ENCODE assay signal across 8 mouse cellular contexts in the genomic region with DNA sequence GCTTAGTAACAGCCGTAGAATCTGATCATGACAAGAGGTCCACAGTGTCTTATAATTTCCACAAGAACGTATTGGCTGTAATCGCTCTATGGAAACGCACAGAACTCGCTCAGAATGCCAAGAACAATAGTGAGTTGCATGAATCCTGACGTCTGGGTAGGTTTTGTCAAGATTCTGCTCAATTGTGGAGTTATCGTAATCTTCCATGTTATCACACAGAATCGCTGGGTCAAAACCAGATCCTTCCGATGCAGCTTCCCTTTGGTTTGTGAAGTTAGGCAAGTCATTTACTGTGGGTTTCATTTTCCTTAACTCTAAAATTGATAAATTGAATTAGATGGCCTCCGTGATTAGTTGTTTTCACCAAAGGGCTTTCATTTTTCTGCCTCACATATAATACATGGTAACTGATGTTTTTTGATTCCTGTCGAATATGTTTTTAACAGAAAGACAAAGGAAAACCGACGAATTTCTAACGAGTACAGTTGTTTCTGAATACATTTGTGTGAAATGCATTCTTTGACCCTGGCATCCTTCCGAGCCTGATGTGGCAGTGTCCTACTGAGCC. TPM values are rescaled to one million over a fixed set of nuclear protein-coding genes. Genes with fewer than 3 reads are reported as not detected.
DNase-seq lines count a peak whose midpoint lies in the region; ATAC-seq lines count a peak whose summit lies in the region.

No protein-coding gene starts in this region.

- 46% methylated on average over 15 of the region's 15 CpGs for WGBS in forebrain, embryonic 13.5 days
- 54% methylated on average over 15 of the region's 15 CpGs for WGBS in limb, embryonic 11.5 days
- WGBS in neural tube, embryonic 13.5 days: 51% methylated on average over 15 of the region's 15 CpGs

- H3K9me3 ChIP-seq in forebrain, embryonic 13.5 days (replicated peaks): no peaks in the 10 kb centered on the region
- H3K9me3 ChIP-seq in limb, embryonic 11.5 days (ENCODE audit: control insufficient read depth, low read length): no peaks in the 10 kb centered on the region
- H3K9me3 ChIP-seq in neural tube, embryonic 13.5 days: no peaks in the 10 kb centered on the region

- H3K36me3 ChIP-seq in forebrain, embryonic 13.5 days (ENCODE audit: poor library complexity, severe bottlenecking): no peaks in the 10 kb centered on the region
- H3K36me3 ChIP-seq in limb, embryonic 11.5 days (ENCODE audit: control insufficient read depth, insufficient read depth, low read length): no peaks in the 10 kb centered on the region
- H3K36me3 ChIP-seq in neural tube, embryonic 13.5 days: no peaks in the 10 kb centered on the region

- no peak for ATAC-seq in forebrain, embryonic 13.5 days
- ATAC-seq in limb, embryonic 11.5 days (ENCODE audit: insufficient number of reproducible peaks, low FRiP score, low TSS enrichment, low read depth): no peak
- no peak for ATAC-seq in neural tube, embryonic 13.5 days (ENCODE audit: low read depth)

- peak overlapping the region; percentile 55 for H3K4me2 ChIP-seq in forebrain, embryonic 13.5 days
- peak overlapping the region; percentile 30; the same call in 1 of the 2 replicates for H3K4me2 ChIP-seq in limb, embryonic 11.5 days (ENCODE audit: low read depth, severe bottlenecking)
- H3K4me2 ChIP-seq in neural tube, embryonic 13.5 days: peak overlapping the region; percentile 63

- peaks cover 16% of the 10 kb centered on the region for H3K4me1 ChIP-seq in forebrain, embryonic 13.5 days
- no peaks in the 10 kb centered on the region for H3K4me1 ChIP-seq in limb, embryonic 11.5 days (ENCODE audit: control insufficient read depth, insufficient read depth, low read length)
- H3K4me1 ChIP-seq in neural tube, embryonic 13.5 days (replicated peaks): peaks cover 12% of the 10 kb centered on the region

- peak; percentile 29 for DNase-seq in kidney, adult 9 months
- no peak for DNase-seq in kidney, adult 11 months
- peak; percentile 2 for DNase-seq in NIH3T3 (ENCODE audit: low read depth)
- DNase-seq in limb, embryonic 11.5 days (ENCODE audit: low spot score): peak; percentile 22
- no peak for DNase-seq in adrenal gland, adult 2 months
- no peak for DNase-seq in right cerebral cortex, postnatal 14 days

- no peak overlapping the region for H3K27ac ChIP-seq in forebrain, embryonic 13.5 days
- no peak overlapping the region for H3K27ac ChIP-seq in limb, embryonic 11.5 days (replicated peaks; ENCODE audit: low read depth, low read length)
- H3K27ac ChIP-seq in neural tube, embryonic 13.5 days (replicated peaks): peak overlapping the region; percentile 68

- H3K4me3 ChIP-seq in forebrain, embryonic 13.5 days: peak overlapping the region; percentile 87
- peak overlapping the region; percentile 85 for H3K4me3 ChIP-seq in limb, embryonic 11.5 days (ENCODE audit: low read depth, low read length)
- H3K4me3 ChIP-seq in neural tube, embryonic 13.5 days: peak overlapping the region; percentile 89

- peak overlapping the region; percentile 50 for H3K9ac ChIP-seq in forebrain, embryonic 13.5 days
- H3K9ac ChIP-seq in limb, embryonic 11.5 days (ENCODE audit: low read length): peak overlapping the region; percentile 54
- H3K9ac ChIP-seq in neural tube, embryonic 13.5 days: peak overlapping the region; percentile 87

- H3K27me3 ChIP-seq in forebrain, embryonic 13.5 days: no peaks in the 10 kb centered on the region
- no peaks in the 10 kb centered on the region for H3K27me3 ChIP-seq in limb, embryonic 11.5 days (ENCODE audit: control insufficient read depth, insufficient read depth, low read length)
- H3K27me3 ChIP-seq in neural tube, embryonic 13.5 days: no peaks in the 10 kb centered on the region

RNA-seq across cellular contexts. Expression of a gene that starts 0.5 kb away (rescaled TPM):
- polyA plus RNA-seq in forebrain, embryonic 13.5 days (2015; fragmentation: Nextera tagmentation; extraction: Ambion mirVana): 20.7 and 26.4 TPM in 2 replicates
- 32.9 and 33.6 TPM in 2 replicates for polyA plus RNA-seq in limb, embryonic 11.5 days (2014; fragmentation: Nextera tagmentation; extraction: Ambion mirVana)
- polyA plus RNA-seq in neural tube, embryonic 13.5 days (2015; fragmentation: Nextera tagmentation; extraction: Ambion mirVana): 19.0 and 20.8 TPM in 2 replicates
- 10 to 100 TPM; 29.9 to 36.4 TPM for total RNA-seq in adrenal gland, adult 2 months (2021)
- 8.9 and 9.7 TPM in 2 replicates for polyA plus RNA-seq in adrenal gland, adult 2 months (2012; rRNA removed)

RNA-seq across cellular contexts. Expression of a gene that starts 32.1 kb away (rescaled TPM):
- polyA plus RNA-seq in forebrain, embryonic 13.5 days (2015; fragmentation: Nextera tagmentation; extraction: Ambion mirVana): 8.8 and 9.0 TPM in 2 replicates
- polyA plus RNA-seq in limb, embryonic 11.5 days (2014; fragmentation: Nextera tagmentation; extraction: Ambion mirVana): 7.5 and 7.7 TPM in 2 replicates
- polyA plus RNA-seq in neural tube, embryonic 13.5 days (2015; fragmentation: Nextera tagmentation; extraction: Ambion mirVana): 6.2 and 7.2 TPM in 2 replicates
- 10 to 100 TPM; 13.2 to 24.8 TPM for total RNA-seq in adrenal gland, adult 2 months (2021)
- polyA plus RNA-seq in adrenal gland, adult 2 months (2012; rRNA removed): 44.6 and 68.0 TPM in 2 replicates

Comparison
In these comparisons a context has a peak if more than half of its experiments do, and no peak if none do; other contexts are left out.
1. DNase-seq: peak in kidney, adult 9 months (single experiment), NIH3T3 (single experiment) and limb, embryonic 11.5 days (single experiment); none in kidney, adult 11 months (single experiment), adrenal gland, adult 2 months (single experiment) and right cerebral cortex, postnatal 14 days (single experiment).
2. Peak in every context shown above with its lines, with median percentiles within 50 percentile points of each other: H3K4me2 ChIP-seq, H3K4me3 ChIP-seq and H3K9ac ChIP-seq.